Mouse (Mus musculus) forebrain, embryonic 13.5 days (tissue): ENCODE data around the gene Rnf167. TPM values are rescaled to one million over a fixed set of nuclear protein-coding genes. Genes with fewer than 3 reads are reported as not detected.

Experiments used
- ATAC-seq: fragments of 200-750 bp; cut with Nextera tagmentation; 2 replicates; pipeline ENCODE4 v1.8.0; 2017
- H3K27ac ChIP-seq: fragments of 300-500 bp; sonication (generic); 2 replicates; pipeline ENCODE4 v1.5.1; 2015; ENCODE audit warnings: inconsistent platforms, mild to moderate bottlenecking, moderate library complexity
- H3K27me3 ChIP-seq: fragments of 300-500 bp; sonication (generic); 2 replicates; pipeline ENCODE4 v1.6.1; 2015; ENCODE audit warnings: mild to moderate bottlenecking, inconsistent platforms
- H3K36me3 ChIP-seq: fragments of 300-500 bp; sonication (generic); 2 replicates; pipeline ENCODE4 v1.6.1; 2015; ENCODE audit warnings: mild to moderate bottlenecking, inconsistent platforms; ENCODE audit not compliant: poor library complexity, severe bottlenecking
- H3K4me1 ChIP-seq: fragments of 300-500 bp; sonication (generic); 2 replicates; pipeline ENCODE4 v1.6.1; 2015; ENCODE audit warnings: inconsistent platforms
- H3K4me2 ChIP-seq: fragments of 300-500 bp; sonication (generic); 2 replicates; pipeline ENCODE4 v1.6.1; 2015; ENCODE audit warnings: inconsistent platforms, mild to moderate bottlenecking, moderate library complexity
- H3K4me3 ChIP-seq: fragments of 300-500 bp; sonication (generic); 2 replicates; pipeline ENCODE4 v1.5.1; 2015; ENCODE audit warnings: mild to moderate bottlenecking, inconsistent platforms
- H3K9ac ChIP-seq: fragments of 300-500 bp; sonication (generic); 2 replicates; pipeline ENCODE4 v1.6.1; 2015; ENCODE audit warnings: mild to moderate bottlenecking, inconsistent platforms
- H3K9me3 ChIP-seq: fragments of 300-500 bp; sonication (generic); replicated peaks from 2 replicates; pipeline ENCODE4 v1.6.1; 2016; ENCODE audit warnings: inconsistent platforms
- WGBS: fragments of 180-500 bp; shearing (Covaris S2); methylation state at CpG from one replicate; pipeline ENCODE4 v1.1.7; 2015; 5-methylcytosine and 5-hydroxymethylcytosine counted together
- polyA plus RNA-seq: library from polyadenylated mRNA; unstranded; fragments of >200 nt; fragmentation: Nextera tagmentation; extraction: Ambion mirVana; gene quantifications from 2 replicates; pipeline ENCODE4 v1.2.1, GENCODE M21; 2015

Gene Rnf167
- polyA plus RNA-seq: 108 and 119 TPM in 2 replicates

DNA sequence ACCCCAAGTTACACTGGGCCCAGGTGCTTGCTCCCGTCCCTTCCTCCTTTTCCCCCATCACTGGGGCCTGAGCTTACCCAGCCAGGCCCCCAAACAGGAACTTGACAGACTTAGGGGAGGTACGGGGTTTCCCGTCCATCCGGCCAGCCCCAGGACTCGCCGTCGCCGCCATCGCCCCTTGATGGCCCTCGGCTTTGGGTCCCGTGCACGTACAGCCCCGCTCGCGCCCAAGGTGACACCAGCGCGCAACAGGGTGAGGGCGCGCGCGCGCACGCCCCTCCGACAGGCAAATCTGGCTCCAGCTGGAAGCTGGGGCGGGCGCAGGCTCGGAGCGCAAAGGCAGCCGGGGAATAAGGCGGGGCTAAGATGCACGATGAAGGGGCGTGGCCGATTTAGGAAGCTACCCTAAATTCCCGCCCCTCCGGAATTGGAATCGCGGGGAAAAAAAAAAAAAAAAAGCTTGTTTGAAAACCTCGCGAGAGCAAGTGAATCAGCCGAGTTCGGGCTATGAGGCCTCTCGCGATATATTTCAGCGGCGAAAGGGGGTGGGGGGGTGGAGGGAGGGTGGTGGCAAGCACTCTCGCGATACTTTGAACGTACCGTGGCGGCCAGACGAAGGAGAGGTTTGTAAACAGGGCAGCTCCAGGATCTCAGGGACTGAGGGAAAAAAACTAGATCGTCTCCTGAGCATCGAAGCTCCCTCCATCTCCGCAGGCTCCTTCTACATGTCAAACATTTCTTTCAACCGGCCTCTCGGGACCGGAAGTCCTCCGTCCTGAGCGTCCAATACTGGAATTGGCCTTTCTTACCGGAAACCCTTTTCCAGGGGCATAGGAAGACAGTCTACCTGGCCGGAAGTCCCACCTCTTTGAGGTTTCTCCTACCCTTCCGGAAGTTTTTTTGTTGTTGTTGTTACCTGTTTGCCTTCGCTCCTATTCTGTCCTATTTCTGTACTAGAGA is at the start of gene Rnf167, which contains the start of gene Slc25a11:
Gene Rnf167 (plus strand): TSS at position 545 of the 960 bp plus-strand sequence.
Gene Slc25a11 (minus strand): TSS at position 789 of the 960 bp plus-strand sequence.
- WGBS: under 1% methylated on average over 61 of the region's 63 CpGs
- no peaks in the 10 kb centered on the region for H3K27me3 ChIP-seq
- H3K9ac ChIP-seq: peak within 1 kb of the TSS; percentile 90
- peaks cover 42% of the 10 kb centered on the region for H3K4me1 ChIP-seq
- ATAC-seq: peak; percentile 90
- no peaks in the 10 kb centered on the region for H3K9me3 ChIP-seq
- peak within 1 kb of the TSS; percentile 75 for H3K4me3 ChIP-seq
- H3K27ac ChIP-seq: peak within 1 kb of the TSS; percentile 92
- peaks cover 67% of the 10 kb centered on the region for H3K36me3 ChIP-seq
- H3K4me2 ChIP-seq: peak within 1 kb of the TSS; percentile 100

DNA sequence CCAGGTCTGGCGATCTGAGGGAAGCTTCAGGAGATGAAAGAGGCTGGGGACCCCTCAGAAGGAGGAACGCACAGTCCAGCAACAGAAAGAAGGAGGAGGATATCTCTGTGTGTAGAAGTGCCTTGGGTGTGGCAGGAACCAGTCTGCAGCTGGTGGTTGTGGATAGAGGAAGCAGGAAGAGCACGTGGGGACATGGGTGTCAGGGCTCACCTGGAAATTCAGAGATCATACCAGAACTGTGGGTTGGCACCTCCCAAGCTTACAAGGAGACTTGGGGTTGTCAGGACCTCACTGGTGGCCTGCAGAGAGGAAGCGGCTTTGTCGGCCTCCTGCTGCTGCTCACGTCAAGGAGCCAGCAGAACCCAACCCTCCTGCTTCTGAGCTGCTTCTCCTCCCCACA is 49.7 kb upstream of the Rnf167 start:
- Histone ChIP-seq H3K9me3 (no peaks in the 10 kb centered on the region), H3K4me2 (no peak overlapping the region), H3K36me3 (peaks cover 43% of the 10 kb centered on the region), H3K9ac (no peak overlapping the region), H3K4me1 (peaks cover 14% of the 10 kb centered on the region), H3K27ac (no peak overlapping the region), H3K4me3 (no peak overlapping the region), H3K27me3 (no peaks in the 10 kb centered on the region)
- 92% methylated on average over 6 of the region's 6 CpGs for WGBS
- ATAC-seq: no peak

DNA sequence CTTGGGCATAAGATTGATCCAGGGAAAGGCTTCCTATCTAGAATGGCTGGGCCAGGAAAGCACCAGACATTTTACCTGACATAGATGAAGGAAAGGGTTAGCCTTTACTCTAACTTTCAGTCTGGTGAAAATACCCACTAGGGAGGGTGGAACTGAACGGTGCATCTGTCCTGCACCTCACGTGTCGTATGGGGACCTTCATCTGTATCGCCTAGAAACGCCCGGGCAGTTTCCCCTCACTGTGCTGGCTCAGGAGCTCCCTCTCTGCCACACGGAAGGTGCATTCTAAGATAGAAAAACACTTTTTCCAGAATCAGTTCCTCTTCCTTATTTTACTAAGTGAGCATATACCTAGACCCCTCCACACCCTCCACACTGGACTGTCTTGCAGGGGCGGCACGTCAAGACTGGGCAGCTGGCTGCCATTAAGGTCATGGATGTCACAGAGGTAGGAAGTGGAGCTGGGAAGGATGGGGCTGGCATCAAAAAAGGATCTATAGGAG is 48.5 kb upstream of the Rnf167 start:
- H3K9me3 ChIP-seq: no peaks in the 10 kb centered on the region
- no peak for ATAC-seq
- H3K36me3 ChIP-seq: peaks cover 55% of the 10 kb centered on the region
- H3K4me2 ChIP-seq: no peak overlapping the region
- H3K4me3 ChIP-seq: no peak overlapping the region
- WGBS: 95% methylated on average over 9 of the region's 9 CpGs
- H3K27me3 ChIP-seq: no peaks in the 10 kb centered on the region
- no peak overlapping the region for H3K27ac ChIP-seq
- peaks cover 14% of the 10 kb centered on the region for H3K4me1 ChIP-seq
- no peak overlapping the region for H3K9ac ChIP-seq

DNA sequence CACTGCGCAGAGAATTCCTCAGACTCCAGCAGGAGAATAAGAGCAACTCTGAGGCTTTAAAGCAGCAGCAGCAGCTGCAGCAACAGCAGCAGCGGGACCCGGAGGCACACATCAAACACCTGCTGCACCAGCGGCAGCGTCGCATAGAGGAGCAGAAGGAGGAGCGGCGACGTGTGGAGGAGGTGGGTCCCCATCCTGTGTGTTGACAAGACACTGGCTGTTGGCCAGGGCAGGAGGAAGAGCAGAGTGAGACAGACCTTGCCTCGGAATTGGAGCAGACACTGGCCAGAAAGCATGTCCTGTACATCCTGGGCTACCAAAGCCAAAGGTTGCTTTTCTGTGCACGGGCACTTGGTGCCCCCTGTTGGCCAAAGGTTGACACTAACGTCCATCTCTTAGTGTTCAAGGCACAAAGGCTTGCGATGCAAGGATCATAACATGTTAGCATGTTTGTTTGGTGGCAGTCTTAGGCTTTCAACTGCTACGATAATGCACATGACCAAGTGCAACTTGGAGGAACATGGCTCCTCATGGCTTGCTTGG is 41.9 kb upstream of the Rnf167 start:
- ATAC-seq: no peak
- no peak overlapping the region for H3K9ac ChIP-seq
- peaks cover 86% of the 10 kb centered on the region for H3K36me3 ChIP-seq
- no peak overlapping the region for H3K4me2 ChIP-seq
- H3K9me3 ChIP-seq: no peaks in the 10 kb centered on the region
- WGBS: 61% methylated on average over 14 of the region's 14 CpGs
- no peaks in the 10 kb centered on the region for H3K27me3 ChIP-seq
- peak overlapping the region; percentile 31; the same call in 1 of the 2 replicates for H3K27ac ChIP-seq
- no peak overlapping the region for H3K4me3 ChIP-seq
- H3K4me1 ChIP-seq: no peaks in the 10 kb centered on the region

DNA sequence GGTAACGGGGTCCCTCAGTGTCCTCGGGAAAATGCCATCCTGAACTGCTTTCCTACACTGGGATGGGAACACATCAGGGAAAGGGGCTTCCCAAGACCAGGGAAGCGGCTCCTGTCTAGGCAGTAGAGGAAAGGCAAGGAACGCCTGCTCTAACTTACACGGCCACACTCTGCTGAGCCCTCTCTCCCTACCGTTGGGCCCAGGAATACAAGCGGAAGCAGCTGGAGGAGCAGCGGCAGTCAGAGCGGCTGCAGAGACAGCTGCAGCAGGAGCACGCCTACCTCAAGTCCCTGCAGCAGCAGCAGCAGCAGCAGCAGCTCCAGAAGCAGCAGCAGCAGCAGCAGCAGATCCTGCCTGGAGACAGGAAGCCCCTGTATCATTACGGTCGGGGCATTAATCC is 40.3 kb upstream of the Rnf167 start:
- Histone ChIP-seq H3K4me3 (no peak overlapping the region), H3K4me1 (no peaks in the 10 kb centered on the region), H3K27me3 (no peaks in the 10 kb centered on the region), H3K9ac (no peak overlapping the region), H3K36me3 (peaks cover 98% of the 10 kb centered on the region), H3K4me2 (no peak overlapping the region), H3K9me3 (no peaks in the 10 kb centered on the region), H3K27ac (no peak overlapping the region)
- no peak for ATAC-seq
- 79% methylated on average over 12 of the region's 12 CpGs for WGBS

DNA sequence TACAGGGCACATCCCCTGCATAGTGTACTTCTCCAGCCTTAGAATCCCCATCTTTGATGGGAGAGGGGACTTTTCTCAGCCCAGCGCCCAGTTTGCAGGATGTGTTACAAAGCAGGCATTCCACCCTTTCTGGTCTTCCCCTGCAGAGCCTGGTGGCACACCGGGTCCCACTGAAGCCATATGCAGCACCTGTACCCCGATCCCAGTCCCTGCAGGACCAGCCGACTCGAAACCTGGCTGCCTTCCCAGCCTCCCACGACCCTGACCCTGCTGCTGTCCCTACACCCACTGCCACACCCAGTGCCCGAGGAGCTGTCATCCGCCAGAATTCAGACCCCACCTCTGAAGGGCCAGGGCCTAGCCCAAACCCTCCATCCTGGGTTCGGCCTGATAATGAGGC is 39.4 kb upstream of the Rnf167 start:
- no peaks in the 10 kb centered on the region for H3K9me3 ChIP-seq
- H3K36me3 ChIP-seq: peaks cover 97% of the 10 kb centered on the region
- WGBS: 87% methylated on average over 9 of the region's 9 CpGs
- H3K4me3 ChIP-seq: no peak overlapping the region
- no peak overlapping the region for H3K27ac ChIP-seq
- H3K27me3 ChIP-seq: no peaks in the 10 kb centered on the region
- H3K4me2 ChIP-seq: no peak overlapping the region
- no peaks in the 10 kb centered on the region for H3K4me1 ChIP-seq
- no peak overlapping the region for H3K9ac ChIP-seq
- no peak for ATAC-seq

DNA sequence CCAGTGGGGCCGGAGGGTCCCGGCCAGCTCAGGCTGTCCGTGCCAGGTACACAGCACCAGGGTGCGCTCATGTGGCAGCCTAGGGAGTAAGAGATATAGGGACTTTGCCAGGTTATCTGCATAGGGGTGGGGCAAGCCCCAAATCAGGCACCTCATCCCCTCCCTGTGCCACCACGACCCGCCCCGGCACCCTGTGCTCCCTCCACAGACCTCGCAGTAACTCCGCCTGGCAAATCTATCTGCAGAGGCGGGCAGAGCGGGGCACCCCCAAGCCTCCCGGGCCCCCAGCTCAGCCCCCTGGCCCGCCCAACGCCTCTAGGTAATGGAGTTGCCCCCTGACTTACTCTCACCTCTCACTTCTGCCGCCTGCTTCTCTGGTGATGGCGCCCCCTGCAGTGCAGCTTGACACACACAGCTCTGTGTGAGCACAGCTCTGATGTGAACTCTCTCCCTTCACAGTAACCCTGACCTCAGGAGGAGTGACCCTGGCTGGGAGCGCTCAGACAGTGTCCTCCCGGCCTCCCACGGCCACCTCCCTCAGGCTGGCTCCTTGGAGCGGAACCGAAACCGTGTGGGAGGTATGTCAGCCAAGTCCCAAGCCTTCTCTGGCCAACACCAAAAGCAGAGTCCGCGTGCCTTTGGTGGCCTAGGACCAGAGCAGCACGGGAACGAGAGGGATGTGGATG is 38.5 kb upstream of the Rnf167 start:
- 92% methylated on average over 26 of the region's 26 CpGs for WGBS
- Histone ChIP-seq H3K36me3 (peaks cover 98% of the 10 kb centered on the region), H3K4me1 (no peaks in the 10 kb centered on the region)

DNA sequence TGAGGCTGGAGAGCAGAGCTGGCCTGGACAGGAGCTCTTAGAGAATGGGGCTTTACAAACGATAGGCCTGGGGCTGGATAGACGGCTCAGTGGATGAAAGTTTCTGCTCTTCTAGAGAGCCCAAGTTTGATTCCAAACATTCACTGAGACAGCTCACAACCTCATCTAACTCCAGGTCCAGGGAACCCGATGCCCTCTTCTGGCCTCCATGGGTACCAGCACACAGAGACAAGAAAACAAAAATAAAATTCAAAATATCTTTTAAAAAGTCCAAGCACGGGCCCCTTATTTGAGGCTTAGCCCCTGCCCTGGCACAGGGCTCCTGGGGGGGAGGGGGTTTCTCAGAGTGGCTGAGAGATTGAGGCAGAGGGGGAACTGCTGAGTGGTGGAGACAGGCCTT is 36.3 kb upstream of the Rnf167 start:
- Histone ChIP-seq H3K4me1 (peaks cover 8% of the 10 kb centered on the region), H3K9ac (no peak overlapping the region), H3K27me3 (peaks cover 4% of the 10 kb centered on the region; the same call in 1 of the 2 replicates), H3K4me2 (no peak overlapping the region), H3K36me3 (peaks cover 82% of the 10 kb centered on the region), H3K4me3 (no peak overlapping the region), H3K27ac (no peak overlapping the region), H3K9me3 (no peaks in the 10 kb centered on the region)
- WGBS: 84% methylated on average over 4 of the region's 4 CpGs
- no peak for ATAC-seq

More for the DNA sequence above, 38.5 kb upstream of the Rnf167 start:
- no peaks in the 10 kb centered on the region for H3K9me3 ChIP-seq
- no peak overlapping the region for H3K4me2 ChIP-seq
- no peaks in the 10 kb centered on the region for H3K27me3 ChIP-seq
- no peak overlapping the region for H3K27ac ChIP-seq
- no peak overlapping the region for H3K9ac ChIP-seq
- no peak for ATAC-seq
- H3K4me3 ChIP-seq: no peak overlapping the region

DNA sequence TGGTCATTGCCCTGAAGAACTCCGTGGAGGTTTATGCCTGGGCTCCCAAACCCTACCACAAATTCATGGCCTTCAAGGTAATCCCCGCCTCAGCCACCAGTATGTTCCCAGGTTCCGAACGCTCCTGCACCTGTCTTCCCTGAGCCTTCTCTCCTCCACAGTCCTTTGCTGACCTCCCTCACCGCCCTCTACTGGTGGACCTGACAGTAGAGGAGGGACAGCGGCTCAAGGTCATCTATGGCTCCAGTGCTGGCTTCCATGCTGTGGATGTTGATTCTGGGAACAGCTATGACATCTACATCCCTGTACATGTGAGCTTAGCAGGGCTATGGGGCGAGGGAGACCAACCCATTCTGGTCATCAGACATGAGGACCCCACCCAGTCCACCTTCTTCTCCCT is 34.5 kb upstream of the Rnf167 start:
- no peak overlapping the region for H3K4me3 ChIP-seq
- WGBS: 80% methylated on average over 7 of the region's 7 CpGs
- no peak overlapping the region for H3K27ac ChIP-seq
- peaks cover 12% of the 10 kb centered on the region; the same call in 1 of the 2 replicates for H3K27me3 ChIP-seq
- no peak overlapping the region for H3K4me2 ChIP-seq
- H3K9me3 ChIP-seq: no peaks in the 10 kb centered on the region
- peaks cover 65% of the 10 kb centered on the region for H3K36me3 ChIP-seq
- H3K4me1 ChIP-seq: peaks cover 8% of the 10 kb centered on the region
- no peak overlapping the region for H3K9ac ChIP-seq
- no peak for ATAC-seq

DNA sequence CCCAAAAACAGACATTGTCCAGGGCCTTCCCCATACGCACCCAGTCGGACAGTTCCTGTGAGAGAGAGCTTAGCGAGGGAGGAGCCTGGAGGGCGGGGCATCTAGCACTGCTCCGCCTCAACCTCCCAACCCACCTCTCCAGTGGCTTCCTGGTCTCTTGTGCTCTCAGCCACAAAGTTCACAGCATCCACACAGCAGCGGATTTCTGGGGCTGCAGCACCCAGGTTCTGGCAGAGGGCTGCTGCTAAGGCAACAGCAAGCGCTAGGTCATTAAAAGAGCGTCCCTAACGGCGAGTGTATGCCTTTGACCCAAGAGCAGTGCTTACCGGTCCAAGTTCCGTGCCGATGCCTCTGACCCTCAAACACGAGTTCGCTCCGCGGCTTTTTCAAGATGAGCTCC is 32.0 kb upstream of the Rnf167 start:
- Histone ChIP-seq H3K4me2 (peak overlapping the region; percentile 61), H3K4me3 (peak overlapping the region; percentile 29), H3K36me3 (peaks cover 39% of the 10 kb centered on the region), H3K4me1 (peaks cover 8% of the 10 kb centered on the region), H3K9me3 (no peaks in the 10 kb centered on the region), H3K27ac (no peak overlapping the region), H3K9ac (peak overlapping the region; percentile 51), H3K27me3 (peaks cover 12% of the 10 kb centered on the region; the same call in 1 of the 2 replicates)
- WGBS: 3% methylated on average over 17 of the region's 17 CpGs
- ATAC-seq: peak; percentile 51; the same call in 1 of the 2 replicates

DNA sequence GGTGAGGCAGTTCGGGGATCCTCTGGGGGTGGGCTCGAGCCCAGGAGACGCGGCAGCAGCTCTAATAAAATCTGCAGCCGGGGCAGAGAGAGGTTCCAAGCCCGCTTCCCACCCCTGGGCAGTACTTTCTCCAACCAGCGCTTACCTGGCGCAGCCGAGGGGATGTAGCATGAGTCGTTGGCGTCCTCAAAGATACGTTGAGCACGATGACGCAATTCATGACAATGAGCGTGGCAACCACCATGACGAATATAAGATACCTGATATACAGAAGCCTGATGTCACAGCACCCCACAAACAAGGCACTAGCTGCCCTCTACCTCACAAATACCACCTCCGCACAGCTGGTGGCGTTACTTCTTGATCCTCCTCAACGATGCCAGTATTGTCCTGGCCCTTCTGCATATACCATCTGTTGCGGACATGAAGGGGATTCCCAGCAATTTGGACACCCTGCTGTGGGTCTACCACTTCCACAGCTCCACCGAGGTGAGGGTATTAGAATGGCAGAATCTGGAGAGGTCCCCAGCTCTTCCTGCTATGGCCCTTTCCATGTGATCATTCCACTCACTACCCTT is 31.4 kb upstream of the Rnf167 start, which contains the start of gene 4930544D05Rik:
Gene 4930544D05Rik (plus strand): TSS at position 333 of the 578 bp plus-strand sequence.
- no peak for ATAC-seq
- Histone ChIP-seq H3K27me3 (peaks cover 12% of the 10 kb centered on the region; the same call in 1 of the 2 replicates), H3K4me1 (peaks cover 8% of the 10 kb centered on the region), H3K9ac (peak within 1 kb of the TSS; percentile 51), H3K4me3 (peak within 1 kb of the TSS; percentile 29), H3K4me2 (peak within 1 kb of the TSS; percentile 61), H3K27ac (no peak within 1 kb of the TSS), H3K36me3 (peaks cover 34% of the 10 kb centered on the region), H3K9me3 (no peaks in the 10 kb centered on the region)
- 14% methylated on average over 21 of the region's 21 CpGs for WGBS
